Mouse (Mus musculus) ovary, postnatal 14 days (tissue): ENCODE data around the gene Olfr470.
"Not testable (repeated sequence)": the region's sequence is repeated elsewhere in the genome, so short reads cannot be mapped to it uniquely, and the experiment has no call there.

ENCODE experiments used
- DNase-seq: peaks from one replicate; pipeline ENCODE4 v3.0.0; 2022; ENCODE audit warnings: low spot score

Gene Olfr470

DNA sequence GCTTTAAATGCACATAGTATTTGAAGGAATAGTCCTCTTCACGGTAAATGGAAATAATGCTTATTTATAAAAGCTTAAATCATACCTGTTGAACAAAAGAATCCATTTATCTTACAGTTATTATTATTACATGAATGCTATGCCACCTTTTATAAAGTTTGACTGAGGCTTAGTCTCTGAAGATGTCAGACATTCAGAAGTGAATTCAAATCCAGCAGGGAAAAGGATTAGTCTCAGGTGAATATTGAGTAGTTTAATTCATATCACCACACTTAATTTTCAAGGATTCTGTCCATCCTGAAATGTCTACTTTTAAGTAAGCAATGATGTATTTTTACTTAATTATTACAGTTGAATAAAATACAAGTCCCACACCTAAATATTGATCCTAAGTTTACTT is at the start of gene Olfr470:
Gene Olfr470, minus strand, starts transcription at position 101 of the 400 bp plus-strand sequence.
- not testable (repeated sequence) for DNase-seq

DNA sequence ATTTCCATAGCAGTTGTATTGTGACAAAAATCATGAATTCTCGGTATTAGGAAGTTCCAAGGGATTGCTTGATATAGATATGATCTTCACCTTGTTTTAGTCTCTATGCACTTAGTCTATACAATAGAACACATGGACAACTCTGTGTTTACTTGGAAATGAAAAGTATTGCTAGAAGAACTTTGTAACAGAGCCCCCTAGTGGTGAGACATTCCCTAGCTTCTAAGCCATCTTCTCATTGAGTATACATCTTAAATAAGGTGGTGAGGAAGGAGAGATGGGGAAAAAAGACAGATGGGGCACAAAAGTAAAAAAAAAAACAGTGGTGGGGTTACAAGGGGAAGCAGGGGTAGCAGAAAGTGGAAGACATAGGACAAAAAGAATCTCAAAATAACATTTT is 5.6 kb downstream of the Olfr470 start:
- DNase-seq = no peak

DNA sequence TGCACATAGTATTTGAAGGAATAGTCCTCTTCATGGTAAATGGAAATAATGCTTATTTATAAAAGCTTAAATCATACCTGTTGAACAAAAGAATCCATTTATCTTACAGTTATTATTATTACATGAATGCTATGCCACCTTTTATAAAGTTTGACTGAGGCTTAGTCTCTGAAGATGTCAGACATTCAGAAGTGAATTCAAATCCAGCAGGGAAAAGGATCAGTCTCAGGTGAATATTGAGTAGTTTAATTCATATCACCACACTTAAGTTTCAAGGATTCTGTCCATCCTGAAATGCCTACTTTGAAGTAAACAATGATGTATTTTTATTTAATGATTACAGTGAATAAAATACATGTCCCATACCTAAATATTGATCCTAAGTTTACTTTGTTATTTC is 21.8 kb downstream of the Olfr470 start, which contains the start of gene Olfr469:
Gene Olfr469, minus strand, starts transcription at position 101 of the 400 bp plus-strand sequence.
- not testable (repeated sequence) for DNase-seq

DNA sequence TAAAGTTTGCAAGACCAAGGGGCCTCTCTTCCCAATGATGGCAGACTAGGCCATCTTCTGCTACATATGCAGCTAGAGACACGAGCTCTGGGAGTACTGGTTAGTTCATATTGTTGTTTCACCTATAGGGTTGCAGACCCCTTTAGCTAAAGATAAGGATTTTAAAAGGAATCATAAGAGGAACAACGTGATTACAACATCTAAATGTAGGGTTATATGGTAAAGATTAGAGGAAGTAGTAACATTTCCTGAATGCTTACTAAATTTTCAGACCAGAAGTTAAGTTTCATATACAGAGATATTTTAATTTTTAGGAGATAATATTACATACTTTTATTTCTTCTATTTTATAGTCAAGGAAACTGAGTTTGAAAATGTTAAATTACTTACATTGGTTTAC is 23.4 kb downstream of the Olfr470 start:
- not testable (repeated sequence) for DNase-seq

DNA sequence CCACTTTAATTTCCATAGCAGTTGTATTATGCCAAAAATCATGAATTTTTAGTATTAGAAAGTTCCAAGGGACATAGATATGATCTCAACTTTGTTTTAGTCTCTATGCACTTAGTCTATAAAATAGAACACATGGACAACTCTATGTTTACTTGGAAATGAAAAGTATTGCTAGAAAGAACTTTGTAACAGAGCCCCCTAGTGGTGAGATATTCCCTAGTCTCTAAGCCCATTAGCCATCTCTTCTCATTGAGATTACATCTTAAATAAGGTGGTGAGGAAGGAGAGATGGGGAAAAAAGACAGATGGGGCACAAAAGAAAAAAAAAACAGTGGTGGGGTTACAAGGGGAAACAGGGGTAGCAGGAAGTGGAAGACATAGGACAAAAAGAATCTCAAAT is 27.8 kb downstream of the Olfr470 start:
- DNase-seq = no peak

DNA sequence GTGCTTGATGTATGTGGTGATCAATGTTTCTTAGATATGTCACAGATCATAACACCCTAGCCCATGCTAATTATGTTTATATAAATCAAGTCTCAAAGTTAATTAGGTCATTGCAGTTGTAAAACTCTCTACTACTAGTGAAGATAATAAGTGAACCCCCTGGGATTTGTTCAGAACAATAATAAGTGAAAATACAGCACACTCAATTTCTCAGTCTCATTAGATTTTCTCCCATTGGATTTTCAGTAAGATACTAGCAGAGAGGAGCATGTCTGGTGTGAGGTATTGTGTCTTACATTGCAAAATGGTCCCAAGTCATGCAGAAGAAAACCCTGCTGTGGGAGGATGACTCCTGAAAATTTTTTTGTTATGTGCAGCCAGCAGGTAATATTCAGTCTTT is 35.3 kb downstream of the Olfr470 start, which contains the start of gene Olfr467:
Gene Olfr467, plus strand, starts transcription at position 301 of the 400 bp plus-strand sequence.
- no peak for DNase-seq

DNA sequence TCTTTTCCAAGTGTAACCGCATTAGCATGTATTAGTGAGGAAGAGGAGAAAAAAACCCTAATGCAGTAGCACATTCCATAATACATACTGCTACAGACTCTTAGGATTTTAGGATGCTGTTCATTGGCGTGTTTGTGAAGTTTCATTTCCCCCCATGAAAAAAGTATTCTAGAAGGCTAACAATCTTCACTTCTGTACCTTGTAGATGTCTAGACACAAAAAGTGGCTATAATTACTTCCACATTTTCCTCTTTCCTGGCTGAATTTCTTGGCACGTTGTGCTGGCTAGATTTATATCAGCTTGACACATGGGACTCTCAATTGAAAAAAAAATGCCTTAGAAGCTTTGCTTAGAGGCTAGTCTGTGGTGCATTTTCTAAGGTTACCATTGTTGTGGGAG is 45.2 kb downstream of the Olfr470 start:
- DNase-seq = no peak

DNA sequence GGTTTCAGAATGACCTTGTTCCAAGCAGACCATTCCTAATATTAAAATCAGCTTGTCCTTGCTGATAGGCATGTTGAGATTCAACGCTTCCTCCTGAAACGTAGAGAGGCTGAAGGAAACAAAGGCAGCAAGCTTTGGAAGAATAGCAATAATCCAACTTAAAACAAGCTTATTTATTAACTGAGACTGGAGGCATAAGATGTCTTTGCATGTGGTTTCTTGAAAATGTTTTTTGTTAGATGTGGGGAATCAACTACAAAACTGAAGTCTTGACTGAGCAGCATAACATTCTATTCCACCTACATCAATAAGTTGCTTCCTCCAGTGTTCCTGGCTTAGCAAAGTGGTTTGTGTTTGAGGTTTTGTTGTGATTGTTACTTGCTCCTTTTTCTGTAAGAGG is 46.2 kb downstream of the Olfr470 start, which contains the start of gene Ovch2:
Gene Ovch2, minus strand, starts transcription at position 101 of the 400 bp plus-strand sequence.
- DNase-seq = no peak

DNA sequence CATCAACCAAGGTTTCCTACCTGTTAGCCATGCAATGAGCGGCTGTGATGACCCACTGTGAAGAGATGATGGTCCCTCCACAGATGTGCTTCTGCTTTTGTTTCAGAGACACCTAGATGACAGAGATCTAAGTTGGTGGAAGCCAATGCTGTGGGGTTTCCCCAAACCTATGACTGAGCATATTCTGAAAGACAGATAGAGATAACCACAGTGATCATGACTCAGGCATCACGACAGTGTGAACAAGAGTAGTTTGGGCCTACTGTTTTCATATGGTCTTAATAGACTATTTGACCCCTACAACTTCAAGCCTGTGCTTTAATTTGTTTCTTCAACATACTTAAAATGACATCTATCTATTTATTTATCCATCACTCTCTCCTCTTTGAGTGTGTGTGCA is 50.8 kb downstream of the Olfr470 start:
- no peak for DNase-seq
